Mouse (Mus musculus): ENCODE data around the gene Arih1.

The Arih1 gene

GRCm38 (mm10) chr9:59486549-59487065, at the start of gene Arih1:
TSS of gene Arih1 (minus strand) at chr9:59486618.
- DNase-seq (ENCODE audit: low spot score in 2 of 2), result peak; percentile 97 to 99

DNA sequence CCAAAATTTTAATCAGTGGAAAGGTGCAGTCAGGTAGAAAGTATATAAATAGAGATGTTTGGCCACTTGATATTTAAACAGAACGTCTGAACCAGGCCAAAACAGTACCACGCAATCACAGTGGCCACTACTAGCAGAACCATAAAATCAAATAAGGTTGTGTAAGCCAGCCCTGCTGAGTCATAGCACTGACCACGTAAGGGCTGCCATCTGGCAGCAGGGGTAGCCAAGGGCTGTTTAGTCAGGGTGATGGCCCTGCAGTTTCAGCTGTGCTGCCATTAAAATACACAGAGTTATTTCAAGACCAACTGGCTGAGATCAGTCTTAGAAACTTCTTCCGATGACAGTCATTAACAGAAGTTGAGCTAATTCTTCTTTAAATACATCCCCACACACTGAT, 47.5 kb upstream of the Arih1 start:
- no peak for DNase-seq (ENCODE audit: low spot score in 2 of 2)

- no peak for DNase-seq (ENCODE audit: low spot score in 2 of 2)
Measured at GRCm38 (mm10) chr9:59533422-59533821, 47.0 kb upstream of the Arih1 start.

- no peak for DNase-seq (ENCODE audit: low spot score in 2 of 2)
Measured at GRCm38 (mm10) chr9:59531645-59532044, 45.2 kb upstream of the Arih1 start.

DNA sequence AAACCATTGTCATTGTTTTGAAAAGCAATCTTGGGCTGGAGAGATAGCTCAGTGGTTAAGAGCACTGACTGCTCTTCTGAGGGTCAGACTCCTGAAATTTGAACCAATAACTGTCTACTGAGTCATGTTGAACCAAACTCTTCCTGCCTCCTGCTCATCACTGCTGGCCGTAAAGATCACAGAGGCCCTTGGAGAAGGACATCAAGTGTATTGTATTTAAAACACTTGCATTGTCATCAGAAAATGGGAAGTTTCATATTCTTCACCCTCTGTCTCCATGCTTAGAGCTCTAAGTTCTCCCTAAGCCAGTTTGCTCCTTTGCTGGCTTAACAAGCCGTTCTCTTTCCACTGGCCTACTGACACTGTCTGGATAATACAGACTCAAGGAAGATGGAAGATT, 41.9 kb upstream of the Arih1 start:
- no peak for DNase-seq (ENCODE audit: low spot score in 2 of 2)

GRCm38 (mm10) chr9:59527580-59527979, 41.2 kb upstream of the Arih1 start:
- no peak for DNase-seq (ENCODE audit: low spot score in 2 of 2)

DNA sequence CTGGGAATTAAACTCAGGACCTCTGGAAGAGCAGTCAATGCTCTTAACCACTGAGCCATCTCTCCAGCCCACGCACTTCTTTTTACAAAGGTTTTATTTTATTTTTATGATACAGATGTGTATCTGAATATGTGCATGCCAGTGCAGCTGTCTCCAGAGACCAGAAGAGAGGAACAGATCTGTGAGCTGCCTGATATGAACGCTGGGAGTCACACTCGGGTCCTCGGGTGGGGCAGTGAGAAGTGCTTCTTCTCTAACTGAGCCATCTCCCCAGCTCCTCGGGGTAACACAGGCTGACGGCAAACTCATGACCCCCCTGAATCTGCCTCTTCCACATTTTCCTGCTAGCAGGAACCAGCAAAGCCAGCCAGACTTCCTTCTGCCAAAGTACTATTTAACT, 40.3 kb upstream of the Arih1 start:
- DNase-seq (ENCODE audit: low spot score in 2 of 2), result no peak

- no peak for DNase-seq (ENCODE audit: low spot score in 2 of 2)
Measured at GRCm38 (mm10) chr9:59522906-59523305, 36.5 kb upstream of the Arih1 start.

DNA sequence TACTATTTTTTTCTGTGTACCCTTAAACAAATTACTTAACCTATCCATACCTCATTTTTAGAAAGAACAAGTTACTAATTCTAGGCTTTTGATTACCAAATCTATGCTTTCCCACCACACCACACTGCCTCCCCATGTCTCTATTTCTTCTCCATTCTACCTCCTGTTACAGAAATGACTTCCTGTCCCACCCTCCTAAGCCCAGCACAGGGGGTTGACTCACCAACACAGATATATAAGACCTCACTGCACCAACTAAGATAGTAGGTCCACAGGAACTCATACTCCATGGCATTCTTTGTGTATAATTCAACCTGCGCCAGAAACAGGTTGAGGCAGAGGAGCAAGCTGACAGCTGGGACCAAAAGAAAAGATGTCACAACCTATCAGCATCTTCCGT, 33.0 kb upstream of the Arih1 start:
- no peak for DNase-seq (ENCODE audit: low spot score in 2 of 2)

DNA sequence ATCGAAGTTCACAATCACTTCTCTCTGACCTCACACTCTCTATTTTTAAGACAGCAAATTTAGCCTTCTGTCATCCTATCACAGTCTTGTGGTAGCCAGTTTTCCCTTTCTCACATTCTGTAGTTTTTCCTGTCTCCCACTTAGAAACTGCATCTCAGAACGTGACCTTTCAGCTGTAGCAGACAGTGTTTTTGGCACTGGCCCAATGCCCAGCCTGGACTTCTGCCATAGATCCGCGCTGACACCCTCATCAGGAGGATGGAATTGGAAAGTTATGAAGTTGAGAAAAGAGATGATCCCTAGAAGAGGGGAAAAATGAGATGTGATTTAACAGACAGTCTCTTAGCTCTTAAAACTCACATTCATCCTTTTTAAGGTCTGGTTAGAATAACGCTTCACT, 32.6 kb upstream of the Arih1 start:
- peak; percentile 37 to 41 for DNase-seq (ENCODE audit: low spot score in 2 of 2)

DNA sequence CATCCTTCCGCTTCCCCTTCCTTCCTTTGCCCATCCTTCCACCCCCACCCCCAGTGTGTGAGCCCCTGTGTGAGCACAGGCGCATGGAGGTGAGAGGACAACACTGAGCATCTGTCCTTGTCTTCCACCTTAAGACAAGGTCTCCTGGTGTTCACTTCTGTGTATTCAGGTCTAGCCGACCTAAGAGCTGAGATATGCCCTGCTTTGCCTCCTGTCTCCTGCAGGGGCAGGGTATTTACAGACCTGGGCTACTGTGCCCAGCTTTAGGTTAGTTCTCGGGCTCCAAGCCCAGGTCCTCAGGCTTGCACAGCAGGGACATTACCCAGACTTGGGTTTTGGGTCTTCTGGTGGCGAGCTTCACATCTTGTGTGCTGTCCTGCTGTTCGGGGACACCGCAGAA, 30.7 kb upstream of the Arih1 start:
- no peak for DNase-seq (ENCODE audit: low spot score in 2 of 2)

DNA sequence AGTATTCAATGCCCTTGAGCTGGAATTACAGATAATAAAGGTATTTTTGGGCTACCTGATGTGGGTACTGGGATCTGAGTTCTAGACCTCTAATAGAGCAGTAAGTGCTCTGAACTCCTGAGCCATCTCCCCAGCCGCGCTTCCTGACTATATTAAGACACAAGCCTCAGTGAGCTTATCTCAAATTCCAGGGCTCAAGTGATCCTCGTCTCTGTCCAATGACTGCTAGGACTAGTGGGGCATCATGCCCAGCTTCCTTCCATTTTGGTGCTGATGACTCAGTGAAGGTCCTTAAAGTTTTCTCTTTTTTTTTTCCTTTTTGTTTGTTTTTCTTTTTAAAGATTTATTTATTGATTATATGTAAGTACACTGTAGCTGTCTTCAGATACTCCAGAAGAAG, 28.7 kb upstream of the Arih1 start:
- DNase-seq (ENCODE audit: low spot score in 2 of 2), result no peak

- no peak for DNase-seq (ENCODE audit: low spot score in 2 of 2)
Measured at GRCm38 (mm10) chr9:59512381-59512780, 26.0 kb upstream of the Arih1 start.

GRCm38 (mm10) chr9:59508146-59508545, 21.7 kb upstream of the Arih1 start:
- DNase-seq (ENCODE audit: low spot score in 2 of 2), result no peak

DNA sequence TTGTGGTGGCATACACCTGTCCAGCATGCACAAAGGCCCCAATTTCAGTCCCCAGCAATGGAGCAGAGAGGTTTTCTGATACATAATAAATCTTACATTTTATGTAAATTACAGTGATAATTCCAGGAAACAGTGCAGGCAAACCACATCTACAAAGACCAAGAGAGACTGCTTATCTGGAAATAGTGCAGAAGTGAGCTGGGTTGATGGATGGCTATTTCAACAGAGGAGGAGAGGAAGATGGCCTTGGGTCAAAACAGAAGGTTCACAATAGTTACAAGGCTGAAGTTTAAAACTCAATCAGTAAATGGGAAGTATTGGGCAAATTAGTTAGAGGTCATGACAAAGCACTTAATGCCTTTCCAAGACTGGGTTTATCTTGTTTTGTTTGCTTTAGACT, 913 bp upstream of the Arih1 start:
- DNase-seq (ENCODE audit: low spot score in 2 of 2), result no peak

DNA sequence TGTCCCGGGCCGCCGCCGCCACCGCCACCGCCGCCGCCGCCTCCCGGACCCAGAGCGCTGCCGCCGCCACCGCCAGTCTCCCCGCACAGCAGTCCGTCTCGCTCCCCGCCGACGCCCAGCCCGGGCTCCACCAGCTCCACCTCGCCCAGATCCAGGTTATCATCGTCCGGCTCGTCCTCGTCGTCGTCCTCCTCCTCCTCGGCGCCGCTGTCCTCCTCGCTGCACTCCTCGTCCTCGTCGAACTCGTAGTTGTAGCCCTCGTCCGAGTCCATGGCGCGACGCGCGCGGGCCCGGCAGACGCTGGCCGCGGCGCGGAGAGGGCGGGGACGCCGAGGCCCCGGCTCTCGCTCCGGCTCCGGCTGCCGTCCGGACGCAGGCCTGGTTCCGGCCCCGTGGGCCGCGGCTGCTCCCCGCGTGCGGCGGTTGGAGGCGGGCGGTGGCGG, 321 bp downstream of the Arih1 start:
- DNase-seq (ENCODE audit: low spot score in 2 of 2), result no peak

- peak; percentile 54 to 64 for DNase-seq (ENCODE audit: low spot score in 2 of 2)
Measured at GRCm38 (mm10) chr9:59485511-59486075, 825 bp downstream of the Arih1 start.

GRCm38 (mm10) chr9:59484760-59485159, 1.7 kb downstream of the Arih1 start:
- DNase-seq (ENCODE audit: low spot score in 2 of 2), result no peak

DNA sequence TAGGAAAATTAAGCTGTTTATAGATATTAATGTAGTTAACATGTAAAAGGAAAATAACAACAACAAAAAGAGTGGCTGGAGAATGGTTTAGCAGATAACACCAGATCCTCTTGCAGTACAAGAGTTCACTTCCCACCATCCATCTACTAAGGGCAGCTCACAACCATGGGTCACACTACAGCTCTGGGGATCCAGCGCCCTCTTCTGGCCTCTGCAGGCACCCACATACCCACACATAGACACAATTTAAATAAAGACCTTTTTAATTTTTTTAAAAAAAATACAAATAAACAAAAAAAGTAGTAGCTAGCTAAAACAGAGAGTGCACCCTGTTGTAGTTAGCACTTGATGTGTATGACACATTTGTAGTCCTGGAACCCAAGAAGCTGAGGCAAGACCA, 4.0 kb downstream of the Arih1 start:
- no peak for DNase-seq (ENCODE audit: low spot score in 2 of 2)

GRCm38 (mm10) chr9:59476617-59477016, 9.8 kb downstream of the Arih1 start:
- no peak for DNase-seq (ENCODE audit: low spot score in 2 of 2)

DNA sequence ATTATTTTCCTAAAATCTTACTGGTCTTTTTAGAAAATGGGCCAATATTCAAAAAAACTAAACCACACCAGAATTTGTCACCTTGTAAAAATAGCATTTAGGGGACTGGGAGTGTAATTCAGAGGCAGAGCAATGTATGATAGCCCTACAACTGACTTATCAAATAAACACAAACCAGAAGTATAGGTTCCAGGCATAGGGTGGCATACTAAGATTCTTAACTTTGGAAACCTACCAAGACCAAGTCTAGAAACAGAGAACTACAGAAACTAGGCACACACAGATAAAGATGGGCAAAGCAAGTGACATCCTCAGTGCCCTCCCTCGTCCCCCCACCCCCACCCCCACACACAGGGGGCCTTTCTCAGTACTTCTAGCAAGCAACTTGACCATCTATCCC, 11.6 kb downstream of the Arih1 start:
- no peak for DNase-seq (ENCODE audit: low spot score in 2 of 2)

GRCm38 (mm10) chr9:59473171-59473570, 13.2 kb downstream of the Arih1 start:
- DNase-seq (ENCODE audit: low spot score in 2 of 2), result no peak

GRCm38 (mm10) chr9:59469446-59469845, 17.0 kb downstream of the Arih1 start:
- no peak for DNase-seq (ENCODE audit: low spot score in 2 of 2)

DNA sequence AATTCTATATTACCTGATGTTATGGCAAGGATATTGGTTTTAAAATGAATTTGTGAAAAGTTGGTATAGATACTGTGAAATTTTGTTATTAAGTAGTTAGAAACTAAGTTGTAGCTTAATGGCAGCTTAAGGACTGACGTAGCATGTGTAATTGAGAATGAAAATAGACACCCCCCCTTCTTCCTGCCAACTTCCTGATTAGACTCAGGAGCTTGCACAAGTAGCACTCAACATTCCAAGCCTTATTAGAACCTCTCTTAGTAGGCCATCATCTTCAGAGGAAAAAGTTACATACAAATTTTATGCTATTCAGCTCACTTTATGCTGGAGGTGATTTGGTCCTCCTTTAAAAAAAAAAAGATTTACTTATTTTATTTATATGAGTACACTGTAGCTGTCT, 22.1 kb downstream of the Arih1 start:
- DNase-seq (ENCODE audit: low spot score in 2 of 2), result no peak

Measured in frontal cortex, postnatal 10 days (tissue).